Mouse (Mus musculus) yolk sac, embryonic 10.5 days (tissue): ENCODE measurements at regions not wholly inside any gene's neighbourhood (a gene's known extent, or its start where the extent isn't known, plus 50 kb on each side); places are given as distances from the start of the nearest gene placed in this dataset.

Source experiments
- DNase-seq: peaks from one replicate; pipeline ENCODE4 v3.0.0-alpha.2; 2017; ENCODE audit warnings: low spot score

DNA sequence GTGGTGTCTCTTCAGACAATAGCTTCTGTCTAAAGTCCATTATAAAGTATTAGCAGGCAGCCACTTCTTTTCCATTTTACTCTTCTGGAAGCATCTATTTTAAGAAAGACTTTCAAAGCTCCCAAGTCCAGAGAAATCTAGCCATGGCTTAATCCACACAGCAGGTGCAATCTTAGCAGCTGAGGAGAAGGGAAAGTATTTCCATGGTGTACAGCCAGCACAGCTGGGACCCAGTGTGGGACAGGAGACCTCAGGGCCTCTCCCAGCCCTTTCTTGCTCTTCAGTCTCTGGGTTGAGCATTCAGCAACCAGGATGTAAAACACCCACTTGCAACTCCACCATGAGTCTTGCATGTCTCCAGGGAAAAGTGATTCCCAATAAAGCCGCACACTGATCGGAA, 202.8 kb downstream of the Gadd45g start:
- no peak for DNase-seq

GRCm38 (mm10) chr13:52055741-52056140, 209.3 kb downstream of the Gadd45g start:
- DNase-seq: no peak

GRCm38 (mm10) chr13:52057456-52057855, 211.0 kb downstream of the Gadd45g start:
- peak; percentile 63 for DNase-seq

DNA sequence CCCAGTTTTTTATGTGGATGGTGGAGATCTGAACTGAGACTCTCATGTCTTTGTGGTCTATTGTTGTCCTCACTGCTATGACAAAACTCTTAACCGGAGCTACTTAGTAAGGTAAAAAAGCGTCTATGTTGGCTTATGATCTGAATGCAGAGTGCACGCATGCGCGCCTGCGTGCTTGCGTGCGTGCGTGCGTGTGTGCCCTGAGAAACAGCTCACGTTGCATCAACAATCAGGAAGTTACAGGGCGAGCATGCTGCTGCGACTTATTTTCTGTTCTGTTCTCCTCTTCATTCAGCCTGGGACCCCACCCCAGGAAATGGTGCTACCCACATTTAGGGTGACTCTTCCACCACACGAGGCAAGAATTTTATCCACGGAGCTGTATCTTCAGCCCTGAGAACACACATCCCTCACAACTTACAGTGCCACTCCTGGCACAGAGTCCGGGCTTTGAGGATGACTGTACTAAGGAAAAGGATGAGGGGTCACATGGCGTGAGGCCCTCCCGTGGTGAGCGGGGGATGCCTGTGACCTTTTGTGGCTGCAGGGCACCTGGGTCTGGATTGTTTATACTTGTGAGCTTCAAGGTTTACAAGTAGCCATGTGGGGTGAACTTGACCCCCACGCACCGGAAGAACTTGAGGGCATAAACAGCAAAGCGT, 213.4 kb downstream of the Gadd45g start:
- no peak for DNase-seq

DNA sequence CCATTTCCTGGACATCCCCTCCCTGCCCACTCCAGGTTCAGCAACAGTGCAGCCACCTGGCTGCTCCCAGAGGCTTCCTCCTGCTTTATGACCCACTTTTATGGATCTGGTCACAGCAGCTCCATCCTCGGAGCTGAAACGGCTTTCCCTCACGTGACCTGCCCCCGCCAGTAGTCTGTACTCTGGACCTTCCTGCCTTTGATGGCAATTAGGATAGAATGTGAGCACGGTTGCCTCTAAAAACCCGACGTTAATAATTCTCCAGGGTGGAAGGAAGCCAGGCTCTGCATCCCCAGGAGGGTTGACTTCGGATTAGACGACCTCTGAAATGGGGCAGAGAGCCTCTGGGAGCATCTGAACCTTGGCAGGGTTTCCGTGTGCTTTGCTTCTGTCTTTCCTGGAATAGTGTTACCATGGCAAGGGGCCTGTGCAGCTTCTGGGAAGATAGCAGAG, 214.0 kb downstream of the Gadd45g start:
- DNase-seq: peak; percentile 83

DNA sequence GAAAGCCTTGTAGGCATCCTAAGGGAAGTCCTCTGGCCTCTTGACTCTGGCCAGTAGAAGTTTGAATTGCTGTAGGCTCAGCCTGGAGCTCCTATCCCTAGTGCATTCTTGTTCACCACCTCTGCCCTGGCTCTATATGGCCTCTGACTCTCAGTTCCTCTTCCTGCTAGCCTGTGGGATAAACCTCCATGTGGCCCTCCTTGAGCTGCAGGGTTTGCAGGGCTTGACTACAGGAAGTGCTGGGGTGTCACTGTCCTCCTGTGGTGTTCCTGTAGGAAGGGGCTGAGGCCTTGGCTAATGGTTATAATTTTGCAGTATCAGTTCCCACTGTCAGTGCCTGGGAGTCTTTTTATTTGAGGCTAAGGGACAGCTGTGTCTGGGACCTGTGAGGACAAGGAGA, 215.0 kb downstream of the Gadd45g start:
- DNase-seq: no peak

DNA sequence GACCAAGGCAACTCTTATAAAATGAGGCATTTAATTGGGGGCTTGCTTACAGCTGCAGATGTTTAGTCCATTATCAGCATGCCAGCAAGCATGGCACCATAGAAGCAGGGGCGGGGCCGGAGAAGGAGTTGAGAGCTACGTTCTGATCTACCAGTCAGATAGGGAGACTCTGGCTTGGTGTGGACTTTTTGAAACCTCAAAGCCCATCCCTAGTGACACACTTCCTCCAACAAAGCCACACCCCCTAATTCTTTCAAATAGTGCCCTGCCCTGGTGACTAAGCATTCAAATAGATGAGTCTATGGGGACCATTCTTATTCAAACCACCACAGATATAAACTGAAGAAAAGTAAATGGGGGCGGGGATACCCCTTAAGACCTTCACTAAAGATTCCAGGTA, 215.4 kb downstream of the Gadd45g start:
- no peak for DNase-seq

DNA sequence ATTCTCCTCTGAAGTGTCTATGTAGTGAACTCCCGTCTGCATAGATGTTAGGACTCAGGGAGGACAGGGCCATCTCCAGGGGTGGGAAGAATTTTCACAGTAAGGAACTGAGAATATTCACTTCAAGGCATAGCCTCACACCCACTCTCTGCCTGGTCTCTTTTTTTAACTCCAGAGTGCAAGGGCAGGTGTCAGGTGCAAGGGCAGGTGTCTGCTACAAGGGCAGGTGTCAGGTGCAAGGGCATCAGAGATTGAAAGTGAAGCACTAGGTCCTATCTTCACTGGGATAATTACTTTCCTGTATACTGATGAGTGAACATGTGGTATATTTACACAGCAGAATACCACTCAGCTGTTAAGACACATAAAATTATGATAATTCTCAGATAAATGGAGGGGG, 216.1 kb downstream of the Gadd45g start:
- DNase-seq: no peak

- DNase-seq: no peak
These were observed 218.8 kb downstream of the Gadd45g start for GRCm38 (mm10) chr13:52065274-52065673.

DNA sequence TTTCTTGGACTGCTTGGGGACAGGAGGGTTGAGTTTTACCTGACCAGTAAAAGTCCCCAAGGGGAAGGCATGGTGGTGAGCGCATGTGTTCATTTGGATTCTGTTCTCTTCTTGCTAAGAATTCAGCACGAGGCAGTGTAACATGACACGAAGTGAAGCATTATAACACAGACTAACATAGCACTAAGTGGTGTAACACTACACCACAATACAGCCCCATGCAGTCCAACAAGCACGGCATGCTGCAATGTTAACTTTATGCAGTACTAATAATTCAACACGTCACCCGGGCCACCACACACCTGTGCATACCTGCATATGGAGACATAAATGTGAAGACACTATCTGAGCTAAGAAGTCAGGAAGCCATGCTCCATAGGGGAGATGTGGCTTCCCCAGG, 219.2 kb downstream of the Gadd45g start:
- DNase-seq: no peak

DNA sequence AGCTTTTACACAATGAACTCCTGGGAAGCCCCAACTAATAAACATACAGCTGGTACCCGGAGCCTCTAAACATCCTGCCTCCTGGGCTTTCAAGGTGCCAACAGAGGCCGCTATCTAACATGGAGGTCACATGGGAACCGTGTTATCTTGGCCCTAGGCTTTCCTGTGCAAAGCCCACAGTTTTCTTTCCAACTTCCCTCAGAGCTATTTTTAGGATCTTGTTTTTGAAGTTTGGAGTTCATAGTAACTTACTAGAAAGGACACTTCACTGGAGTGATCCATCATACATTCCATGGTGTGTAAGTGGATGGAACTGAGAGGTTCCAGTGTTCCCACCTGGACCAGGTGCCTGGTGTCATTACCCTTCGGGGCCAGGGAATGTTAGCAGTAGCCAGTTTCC, 220.6 kb downstream of the Gadd45g start:
- DNase-seq: no peak

DNA sequence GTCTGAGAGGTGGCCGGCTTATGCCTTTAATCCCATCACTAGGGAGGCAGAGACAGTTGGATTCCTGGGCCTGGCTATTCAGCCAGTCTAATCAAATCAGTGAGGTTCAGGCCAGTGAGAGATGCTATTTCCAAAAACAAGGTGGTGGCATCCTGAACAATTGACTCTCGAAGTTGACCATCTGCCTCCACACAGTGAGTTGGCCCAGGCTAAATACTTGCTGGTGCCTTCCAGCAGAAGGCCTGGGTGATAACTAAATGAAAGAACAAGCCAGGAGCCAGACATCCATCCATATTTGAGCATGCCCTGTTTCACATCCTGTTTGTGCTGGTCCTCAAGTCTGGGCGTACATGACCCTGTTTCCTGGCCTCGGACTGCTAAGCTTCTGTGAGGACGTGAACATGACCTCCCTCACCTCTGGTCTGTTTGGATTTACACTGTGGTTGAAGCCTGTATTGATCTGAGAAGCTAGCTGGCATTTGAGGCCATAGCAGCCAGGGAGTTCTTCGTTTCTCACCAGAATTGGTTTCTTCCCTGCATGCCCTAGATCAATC, 222.5 kb downstream of the Gadd45g start:
- no peak for DNase-seq

- no peak for DNase-seq
These were observed 223.2 kb downstream of the Gadd45g start for GRCm38 (mm10) chr13:52069714-52070113.

DNA sequence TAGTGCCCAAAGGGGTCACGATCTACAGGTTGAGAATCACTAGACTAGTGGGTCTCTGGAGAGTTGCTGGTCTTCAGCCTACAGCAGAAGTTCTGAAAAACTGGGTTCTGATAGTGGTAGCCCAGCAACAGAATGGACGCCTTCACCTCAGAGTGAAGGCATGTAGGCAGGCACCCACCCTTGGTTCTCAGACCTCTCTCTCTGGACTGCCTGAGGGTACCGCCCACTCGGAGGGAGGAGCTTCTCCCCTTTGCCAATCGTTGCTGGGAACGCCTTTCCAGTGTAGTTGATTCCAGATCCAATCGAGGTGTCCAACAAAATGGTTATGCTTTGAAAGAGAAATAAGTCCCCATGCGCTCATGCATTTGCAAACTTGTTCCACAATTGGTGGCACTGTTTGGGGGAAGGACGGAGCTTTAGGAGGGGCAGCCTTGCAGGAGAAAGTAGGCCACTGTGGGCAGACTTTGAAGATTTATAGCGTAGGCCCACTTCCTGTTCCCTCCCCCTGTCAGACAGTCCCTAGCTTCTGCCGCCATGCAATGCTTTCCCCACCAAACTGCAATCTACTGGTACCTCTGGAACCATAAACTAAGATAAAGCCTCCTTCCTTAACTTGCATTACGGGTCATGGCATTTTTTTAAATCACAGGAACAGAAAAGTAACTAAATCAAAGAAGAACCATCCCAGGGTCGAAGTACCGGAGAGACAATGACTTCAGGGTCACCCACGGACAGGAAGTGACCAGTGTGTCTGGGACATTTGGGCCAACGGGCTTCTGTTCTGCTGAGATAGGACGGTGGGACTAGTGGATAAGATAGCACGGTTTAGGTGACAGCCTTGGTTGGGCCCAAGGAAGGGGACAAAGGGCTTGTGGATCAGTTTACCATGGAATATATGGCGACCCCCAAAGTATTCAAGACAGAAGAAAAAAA, 224.5 kb downstream of the Gadd45g start:
- no peak for DNase-seq

DNA sequence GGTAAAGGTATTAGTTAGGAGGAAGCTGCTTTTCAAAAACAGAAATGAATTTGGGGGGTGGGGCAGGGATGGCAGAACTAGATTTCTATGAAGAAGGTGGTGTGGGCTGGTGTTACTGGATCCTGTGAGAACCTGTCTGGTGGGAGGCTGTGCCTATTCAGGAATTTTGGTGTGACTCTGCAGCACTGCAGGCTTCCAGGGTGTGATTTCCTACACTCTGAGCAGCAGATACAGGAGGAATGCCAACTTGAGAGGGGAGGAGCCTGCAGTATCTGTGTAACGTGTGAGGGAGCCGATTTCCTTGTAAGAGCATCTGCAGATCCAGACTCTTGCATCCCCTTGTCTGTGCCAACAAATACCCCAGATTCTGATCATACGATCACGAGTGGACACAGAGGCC, 231.1 kb downstream of the Gadd45g start:
- DNase-seq: no peak

- no peak for DNase-seq
These were observed 232.1 kb downstream of the Gadd45g start for GRCm38 (mm10) chr13:52078561-52078960.

DNA sequence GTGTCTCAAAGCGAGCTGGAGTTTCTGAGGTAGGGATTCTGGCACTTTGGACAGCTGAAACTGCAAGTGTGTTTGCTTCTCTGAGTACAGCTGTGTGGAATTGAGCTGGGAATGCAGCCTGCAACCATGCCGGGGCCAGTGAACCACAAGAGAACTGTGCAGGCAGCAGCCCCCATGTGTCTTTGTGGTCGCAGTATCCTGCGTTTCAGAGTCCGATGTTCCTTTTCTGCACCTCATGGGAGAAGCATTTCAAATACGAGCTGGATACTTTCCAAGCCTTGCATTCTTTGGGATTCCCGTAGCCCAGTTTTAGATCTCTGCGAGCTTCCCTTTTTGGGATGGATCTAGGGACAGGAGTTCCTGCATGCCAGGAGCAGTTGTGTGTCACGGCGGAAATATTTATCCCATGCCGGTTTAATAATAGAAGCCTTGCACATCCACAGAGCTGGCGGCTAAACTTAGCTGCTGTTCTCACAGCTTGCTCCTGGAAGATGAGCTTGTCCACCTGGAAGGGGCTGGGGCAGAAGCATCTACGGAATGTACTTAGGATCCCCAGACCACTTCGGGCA, 233.3 kb downstream of the Gadd45g start:
- DNase-seq: no peak

- no peak for DNase-seq
These were observed 237.3 kb downstream of the Gadd45g start for GRCm38 (mm10) chr13:52083601-52084455.

DNA sequence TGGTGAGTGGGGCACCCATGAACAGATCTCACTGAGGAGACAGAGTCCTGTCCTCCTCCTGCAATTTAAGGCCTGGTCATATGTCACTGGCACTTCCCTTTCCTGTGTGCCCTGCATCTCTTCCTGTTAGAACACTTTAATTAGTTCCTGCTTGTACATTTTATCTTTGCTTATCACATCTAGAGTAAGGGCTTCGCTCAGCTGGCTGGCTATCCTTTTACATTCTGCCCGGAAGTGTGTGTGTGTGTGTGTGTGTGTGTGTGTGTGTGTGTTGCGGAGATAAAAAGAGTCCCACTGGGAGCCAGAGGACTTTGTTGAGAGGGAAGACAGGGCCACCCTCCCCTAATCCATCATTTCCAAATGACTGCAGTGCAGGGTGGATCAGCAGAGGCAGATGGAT, 238.6 kb downstream of the Gadd45g start:
- no peak for DNase-seq

- DNase-seq: no peak
These were observed 241.8 kb downstream of the Gadd45g start for GRCm38 (mm10) chr13:52088319-52088718.

GRCm38 (mm10) chr13:52090365-52090764, 243.9 kb downstream of the Gadd45g start:
- DNase-seq: no peak

DNA sequence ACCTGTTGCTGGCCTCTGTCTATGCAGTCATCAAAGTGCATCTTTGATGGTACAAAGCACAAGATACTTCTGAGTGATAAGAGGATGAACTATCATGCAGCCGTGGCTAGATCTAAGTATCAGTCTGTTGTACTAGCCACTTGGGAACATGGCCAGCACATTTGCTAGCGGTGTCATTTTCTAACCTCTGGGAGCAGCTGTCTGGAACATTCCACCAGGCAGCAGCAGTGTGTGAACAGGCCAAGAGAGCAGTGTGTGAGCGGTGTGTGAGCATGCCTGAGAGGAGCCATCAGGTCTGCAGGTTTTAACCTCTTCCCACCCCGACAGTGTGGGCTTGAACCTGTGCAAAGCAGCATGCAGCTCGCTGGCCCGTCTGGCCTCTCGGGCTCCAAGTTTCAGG, 248.3 kb downstream of the Gadd45g start:
- no peak for DNase-seq
